Mouse (Mus musculus): ENCODE measurements at regions not wholly inside any gene's neighbourhood (a gene's known extent, or its start where the extent isn't known, plus 50 kb on each side); places are given as distances from the start of the nearest gene placed in this dataset.

- Histone ChIP-seq H3K27me3 (no peaks in the 10 kb centered on the region), H3K27ac (no peak overlapping the region), H3K36me3 (no peaks in the 10 kb centered on the region), H3K4me2 (no peak overlapping the region), H3K9me3 (no peaks in the 10 kb centered on the region), H3K4me1 (replicated peaks) (peaks cover 21% of the 10 kb centered on the region), H3K4me3 (no peak overlapping the region), H3K9ac (no peak overlapping the region)
- WGBS, result 80% methylated on average over 5 of the region's 5 CpGs
- ATAC-seq (ENCODE audit: low FRiP score), result no peak
Observed at GRCm38 (mm10) chr11:79778522-79778921, 183.7 kb downstream of the Utp6 start.

GRCm38 (mm10) chr11:79777988-79778387 lies 184.2 kb downstream of the Utp6 start:
- Histone ChIP-seq H3K4me1 (replicated peaks) (peaks cover 19% of the 10 kb centered on the region), H3K27me3 (no peaks in the 10 kb centered on the region), H3K9me3 (no peaks in the 10 kb centered on the region), H3K4me3 (no peak overlapping the region), H3K9ac (no peak overlapping the region), H3K27ac (no peak overlapping the region), H3K36me3 (no peaks in the 10 kb centered on the region), H3K4me2 (no peak overlapping the region)
- no peak for ATAC-seq (ENCODE audit: low FRiP score)
- 38% methylated on average over 2 of the region's 2 CpGs for WGBS

GRCm38 (mm10) chr11:79776577-79776976 lies 185.6 kb downstream of the Rab11fip4 start:
- Histone ChIP-seq H3K36me3 (no peaks in the 10 kb centered on the region), H3K4me1 (replicated peaks) (peaks cover 19% of the 10 kb centered on the region), H3K27me3 (no peaks in the 10 kb centered on the region), H3K9ac (no peak overlapping the region), H3K27ac (no peak overlapping the region), H3K4me2 (no peak overlapping the region), H3K9me3 (no peaks in the 10 kb centered on the region), H3K4me3 (no peak overlapping the region)
- ATAC-seq (ENCODE audit: low FRiP score), result no peak
- 30% methylated on average over 6 of the region's 6 CpGs for WGBS

- 85% methylated on average over 1 of the region's 1 CpGs for WGBS
- ATAC-seq (ENCODE audit: low FRiP score), result no peak
- H3K9me3 ChIP-seq, result peaks cover 7% of the 10 kb centered on the region; the same call in 1 of the 2 replicates
- no peak overlapping the region for H3K9ac ChIP-seq
- H3K27ac ChIP-seq, result no peak overlapping the region
- H3K4me2 ChIP-seq, result no peak overlapping the region
- no peaks in the 10 kb centered on the region for H3K36me3 ChIP-seq
- H3K4me1 ChIP-seq (replicated peaks), result peaks cover 7% of the 10 kb centered on the region
- no peak overlapping the region for H3K4me3 ChIP-seq
- no peaks in the 10 kb centered on the region for H3K27me3 ChIP-seq
Observed at GRCm38 (mm10) chr11:79773755-79774154, 182.7 kb downstream of the Rab11fip4 start.

GRCm38 (mm10) chr11:79771431-79771830 lies 180.4 kb downstream of the Rab11fip4 start:
- 42% methylated on average over 3 of the region's 3 CpGs for WGBS
- Histone ChIP-seq H3K4me2 (no peak overlapping the region), H3K9ac (no peak overlapping the region), H3K27ac (no peak overlapping the region), H3K27me3 (no peaks in the 10 kb centered on the region), H3K36me3 (no peaks in the 10 kb centered on the region), H3K9me3 (peaks cover 11% of the 10 kb centered on the region; the same call in 1 of the 2 replicates), H3K4me3 (no peak overlapping the region), H3K4me1 (replicated peaks) (no peaks in the 10 kb centered on the region)
- no peak for ATAC-seq (ENCODE audit: low FRiP score)

- peaks cover 11% of the 10 kb centered on the region; the same call in 1 of the 2 replicates for H3K9me3 ChIP-seq
- ATAC-seq (ENCODE audit: low FRiP score), result no peak
- no peak overlapping the region for H3K27ac ChIP-seq
- 0 out of 2 replicates have a peak, but pooled peaks cover 4% of the 10 kb centered on the region for H3K4me1 ChIP-seq (replicated peaks)
- WGBS, result 94% methylated on average over 5 of the region's 5 CpGs
- H3K4me3 ChIP-seq, result no peak overlapping the region
- no peak overlapping the region for H3K9ac ChIP-seq
- no peak overlapping the region for H3K4me2 ChIP-seq
- no peaks in the 10 kb centered on the region for H3K36me3 ChIP-seq
- H3K27me3 ChIP-seq, result no peaks in the 10 kb centered on the region
Observed at GRCm38 (mm10) chr11:79767111-79767510, 176.1 kb downstream of the Rab11fip4 start.

- no peak for ATAC-seq (ENCODE audit: low FRiP score)
- Histone ChIP-seq H3K36me3 (no peaks in the 10 kb centered on the region), H3K9ac (no peak overlapping the region), H3K4me2 (no peak overlapping the region), H3K4me1 (replicated peaks) (0 out of 2 replicates have a peak, but pooled peaks cover 4% of the 10 kb centered on the region), H3K4me3 (no peak overlapping the region), H3K9me3 (peaks cover 11% of the 10 kb centered on the region; the same call in 1 of the 2 replicates), H3K27ac (no peak overlapping the region), H3K27me3 (no peaks in the 10 kb centered on the region)
- 95% methylated on average over 2 of the region's 2 CpGs for WGBS
Observed at GRCm38 (mm10) chr11:79766036-79766435, 175.0 kb downstream of the Rab11fip4 start.

GRCm38 (mm10) chr11:79765396-79765795 lies 174.4 kb downstream of the Rab11fip4 start:
- Histone ChIP-seq H3K36me3 (no peaks in the 10 kb centered on the region), H3K27me3 (no peaks in the 10 kb centered on the region)
- 32% methylated on average over 2 of the region's 2 CpGs for WGBS

GRCm38 (mm10) chr11:79764026-79764425 lies 173.0 kb downstream of the Rab11fip4 start:
- H3K9ac ChIP-seq, result no peak overlapping the region
- no peaks in the 10 kb centered on the region for H3K36me3 ChIP-seq
- 0 out of 2 replicates have a peak, but pooled peaks cover 4% of the 10 kb centered on the region for H3K4me1 ChIP-seq (replicated peaks)
- ATAC-seq (ENCODE audit: low FRiP score), result no peak
- H3K4me2 ChIP-seq, result no peak overlapping the region
- H3K9me3 ChIP-seq, result peaks cover 6% of the 10 kb centered on the region; the same call in 1 of the 2 replicates
- H3K4me3 ChIP-seq, result no peak overlapping the region
- WGBS, result 92% methylated on average over 6 of the region's 6 CpGs
- H3K27me3 ChIP-seq, result no peaks in the 10 kb centered on the region
- no peak overlapping the region for H3K27ac ChIP-seq

More at GRCm38 (mm10) chr11:79765396-79765795, 174.4 kb downstream of the Rab11fip4 start:
- H3K9ac ChIP-seq, result no peak overlapping the region
- peaks cover 11% of the 10 kb centered on the region; the same call in 1 of the 2 replicates for H3K9me3 ChIP-seq
- no peak for ATAC-seq (ENCODE audit: low FRiP score)
- H3K4me2 ChIP-seq, result no peak overlapping the region
- H3K27ac ChIP-seq, result no peak overlapping the region
- H3K4me1 ChIP-seq (replicated peaks), result 0 out of 2 replicates have a peak, but pooled peaks cover 4% of the 10 kb centered on the region
- no peak overlapping the region for H3K4me3 ChIP-seq

- Histone ChIP-seq H3K4me2 (no peak overlapping the region), H3K4me3 (no peak overlapping the region), H3K4me1 (replicated peaks) (0 out of 2 replicates have a peak, but pooled peaks cover 4% of the 10 kb centered on the region), H3K27me3 (no peaks in the 10 kb centered on the region), H3K9me3 (no peaks in the 10 kb centered on the region), H3K36me3 (no peaks in the 10 kb centered on the region), H3K9ac (no peak overlapping the region), H3K27ac (no peak overlapping the region)
- ATAC-seq (ENCODE audit: low FRiP score), result no peak
- WGBS, result 96% methylated on average over 2 of the region's 2 CpGs
Observed at GRCm38 (mm10) chr11:79762654-79763053, 171.6 kb downstream of the Rab11fip4 start.

- no peak for ATAC-seq (ENCODE audit: low FRiP score)
- no peak overlapping the region for H3K4me3 ChIP-seq
- H3K36me3 ChIP-seq, result no peaks in the 10 kb centered on the region
- H3K9ac ChIP-seq, result no peak overlapping the region
- H3K27me3 ChIP-seq, result no peaks in the 10 kb centered on the region
- no peaks in the 10 kb centered on the region for H3K9me3 ChIP-seq
- H3K27ac ChIP-seq, result no peak overlapping the region
- H3K4me1 ChIP-seq (replicated peaks), result 0 out of 2 replicates have a peak, but pooled peaks cover 4% of the 10 kb centered on the region
- no peak overlapping the region for H3K4me2 ChIP-seq
- 66% methylated on average over 2 of the region's 2 CpGs for WGBS
Observed at GRCm38 (mm10) chr11:79762027-79762426, 171.0 kb downstream of the Rab11fip4 start.

GRCm38 (mm10) chr11:79760533-79760932 lies 169.5 kb downstream of the Rab11fip4 start:
- H3K9ac ChIP-seq, result no peak overlapping the region
- WGBS, result 91% methylated on average over 4 of the region's 4 CpGs
- H3K4me2 ChIP-seq, result no peak overlapping the region
- H3K27me3 ChIP-seq, result no peaks in the 10 kb centered on the region
- H3K9me3 ChIP-seq, result no peaks in the 10 kb centered on the region
- no peak overlapping the region for H3K27ac ChIP-seq
- H3K36me3 ChIP-seq, result no peaks in the 10 kb centered on the region
- ATAC-seq (ENCODE audit: low FRiP score), result no peak
- no peak overlapping the region for H3K4me3 ChIP-seq
- H3K4me1 ChIP-seq (replicated peaks), result 0 out of 2 replicates have a peak, but pooled peaks cover 2% of the 10 kb centered on the region

- ATAC-seq (ENCODE audit: low FRiP score), result no peak
- Histone ChIP-seq H3K9ac (no peak overlapping the region), H3K4me3 (no peak overlapping the region), H3K4me1 (replicated peaks) (no peaks in the 10 kb centered on the region), H3K36me3 (no peaks in the 10 kb centered on the region), H3K27me3 (no peaks in the 10 kb centered on the region), H3K27ac (no peak overlapping the region), H3K9me3 (no peaks in the 10 kb centered on the region), H3K4me2 (no peak overlapping the region)
- 95% methylated on average over 3 of the region's 3 CpGs for WGBS
Observed at GRCm38 (mm10) chr11:79758281-79758680, 167.3 kb downstream of the Rab11fip4 start.
